Mouse (Mus musculus): ENCODE measurements around the gene Nr2f6. TPM values are rescaled to one million over a fixed set of nuclear protein-coding genes. Genes with fewer than 3 reads are reported as not detected.

Gene Nr2f6
- 41.8 and 52.9 TPM in 2 replicates for polyA plus RNA-seq (2012; rRNA removed)

GRCm38 (mm10) chr8:71381421-71381970 lies at the start of gene Nr2f6:
Gene Nr2f6 (minus strand): TSS chr8:71381960.

GRCm38 (mm10) chr8:71405401-71406098 lies 23.8 kb upstream of the Nr2f6 start, which contains the start of gene Ankle1:
Gene Ankle1 (plus strand): TSS chr8:71406010.

GRCm38 (mm10) chr8:71396639-71397305 lies 15.0 kb upstream of the Nr2f6 start, which contains the start of gene Babam1:
Gene Babam1 (plus strand): TSS chr8:71396861.

GRCm38 (mm10) chr8:71395629-71396028 lies 13.9 kb upstream of the Nr2f6 start, which contains the start of gene Ushbp1:
Gene Ushbp1 (minus strand): TSS chr8:71395802.

GRCm38 (mm10) chr8:71371236-71371848 lies 10.4 kb downstream of the Nr2f6 start, which contains the start of gene Ocel1:
Gene Ocel1 (plus strand): TSS chr8:71371298.

GRCm38 (mm10) chr8:71366771-71367528 lies 14.8 kb downstream of the Nr2f6 start, which contains the start of gene Use1:
Gene Use1 (plus strand): TSS chr8:71366848.

Other genes with a start within 250 kb of the Nr2f6 start
- 41.4 and 45.9 TPM in 2 replicates for gene Myo9b, start 109.2 kb downstream of the Nr2f6 start, polyA plus RNA-seq (2012; rRNA removed)
- 33.0 and 35.3 TPM in 2 replicates for gene Haus8, start 109.0 kb downstream of the Nr2f6 start, polyA plus RNA-seq (2012; rRNA removed)
- 175 and 182 TPM in 2 replicates for gene Use1, start 15.1 kb downstream of the Nr2f6 start, polyA plus RNA-seq (2012; rRNA removed)
- gene Ocel1, start 10.7 kb downstream of the Nr2f6 start, polyA plus RNA-seq (2012; rRNA removed), result 5.5 and 5.6 TPM in 2 replicates
- 9.2 and 11.1 TPM in 2 replicates for gene Ushbp1, start 13.8 kb upstream of the Nr2f6 start, polyA plus RNA-seq (2012; rRNA removed)
- 130 and 141 TPM in 2 replicates for gene Babam1, start 14.9 kb upstream of the Nr2f6 start, polyA plus RNA-seq (2012; rRNA removed)
- 24.8 and 26.3 TPM in 2 replicates for gene Ankle1, start 24.1 kb upstream of the Nr2f6 start, polyA plus RNA-seq (2012; rRNA removed)
- 122 and 130 TPM in 2 replicates for gene Abhd8, start 81.7 kb upstream of the Nr2f6 start, polyA plus RNA-seq (2012; rRNA removed)
- gene Mrpl34, start 83.0 kb upstream of the Nr2f6 start, polyA plus RNA-seq (2012; rRNA removed), result 88.1 and 98.9 TPM in 2 replicates
- 167 and 174 TPM in 2 replicates for gene Dda1, start 87.2 kb upstream of the Nr2f6 start, polyA plus RNA-seq (2012; rRNA removed)
- gene Ano8, start 104.0 kb upstream of the Nr2f6 start, polyA plus RNA-seq (2012; rRNA removed), result 123 and 140 TPM in 2 replicates
- gene Gtpbp3, start 106.1 kb upstream of the Nr2f6 start, polyA plus RNA-seq (2012; rRNA removed), result 27.1 and 27.9 TPM in 2 replicates
- gene Plvap, start 129.8 kb upstream of the Nr2f6 start, polyA plus RNA-seq (2012; rRNA removed), result 11.4 and 18.7 TPM in 2 replicates
- gene Ccdc194, start 143.8 kb upstream of the Nr2f6 start, polyA plus RNA-seq (2012; rRNA removed), result 0.59 and 0.60 TPM in 2 replicates
- 36.4 and 46.8 TPM in 2 replicates for gene Bst2, start 155.5 kb upstream of the Nr2f6 start, polyA plus RNA-seq (2012; rRNA removed)
- gene Mvb12a, start 161.0 kb upstream of the Nr2f6 start, polyA plus RNA-seq (2012; rRNA removed), result 81.1 and 89.0 TPM in 2 replicates
- gene Tmem221, start 176.9 kb upstream of the Nr2f6 start, polyA plus RNA-seq (2012; rRNA removed), result 0.05 and 0.15 TPM in 2 replicates
- not detected in 2 replicates for gene Nxnl1, start 184.6 kb upstream of the Nr2f6 start, polyA plus RNA-seq (2012; rRNA removed)
- 117 and 122 TPM in 2 replicates for gene Slc27a1, start 186.9 kb upstream of the Nr2f6 start, polyA plus RNA-seq (2012; rRNA removed)
- gene Pgls, start 210.2 kb upstream of the Nr2f6 start, polyA plus RNA-seq (2012; rRNA removed), result 133 and 140 TPM in 2 replicates
- 9.8 and 10.5 TPM in 2 replicates for gene Fam129c, start 215.7 kb upstream of the Nr2f6 start, polyA plus RNA-seq (2012; rRNA removed)
- gene Colgalt1, start 229.0 kb upstream of the Nr2f6 start, polyA plus RNA-seq (2012; rRNA removed), result 134 and 175 TPM in 2 replicates